Mouse (Mus musculus): ENCODE results near the gene Slc26a5.

- TF ChIP-seq TCF12 (IDR thresholded peaks at IDR 0.05; ENCODE audit: low read depth, low read length) (no peak), POLR2AphosphoS2 (IDR thresholded peaks at IDR 0.05; ENCODE audit: low read depth, low read length) (no peak), MAX (IDR thresholded peaks at IDR 0.05; ENCODE audit: low read length) (no peak), HCFC1 (IDR thresholded peaks at IDR 0.05; ENCODE audit: low read depth, low read length) (no peak), ELF1 (IDR thresholded peaks at IDR 0.05; ENCODE audit: low read depth, low read length) (no peak), MAFK (IDR thresholded peaks at IDR 0.05; ENCODE audit: insufficient replicate concordance, low read length) (no peak), JUND (conservative IDR thresholded peaks at IDR 0.05; ENCODE audit: low read depth, low read length) (no peak), CHD1 (IDR thresholded peaks at IDR 0.05; ENCODE audit: low read depth, low read length) (no peak), SIN3A (IDR thresholded peaks at IDR 0.05; ENCODE audit: low read length) (no peak)
Measured at GRCm38 (mm10) chr5:21813994-21814393, 51.4 kb downstream of the Slc26a5 start.
